Mouse (Mus musculus) heart, adult 8-10 months (tissue): ENCODE measurements around the gene Phlpp1. TPM values are rescaled to one million over a fixed set of nuclear protein-coding genes. Genes with fewer than 3 reads are reported as not detected.
A peak's percentile ranks its signal among the peaks of the same experiment; 100 is the strongest.

Experiments
- DNase-seq: peaks from one replicate; pipeline ENCODE4 v3.0.0; 2022; ENCODE audit warnings: low spot score
- total RNA-seq, 4 experiments: library from RNA; stranded (reverse); gene quantifications; 2 replicates each; pipeline ENCODE4 v1.2.4; 2022

Phlpp1 gene
- total RNA-seq, 4 experiments from 2014 or later: 15.4 to 17.3 (median 16.4) TPM

DNA sequence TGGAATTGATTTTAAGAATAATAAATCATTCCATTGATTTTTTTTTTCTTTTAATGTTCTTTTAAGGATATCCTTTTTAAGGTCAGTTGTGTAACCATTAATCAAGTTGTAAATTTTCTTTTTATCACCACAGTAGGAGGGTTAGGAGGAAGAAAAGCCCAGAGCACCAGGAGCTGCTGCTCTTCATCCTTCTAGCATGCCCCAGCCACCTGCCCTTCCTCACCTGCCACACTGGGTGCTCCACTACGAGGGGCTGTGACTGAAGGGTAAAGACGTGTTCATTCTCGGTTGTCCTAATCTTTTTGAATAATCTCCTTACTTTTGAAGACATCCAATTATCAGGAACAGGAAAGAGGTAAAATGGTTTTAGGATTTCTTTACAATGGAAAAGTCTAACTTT, 22.7 kb downstream of the Phlpp1 start:
- DNase-seq: no peak

DNA sequence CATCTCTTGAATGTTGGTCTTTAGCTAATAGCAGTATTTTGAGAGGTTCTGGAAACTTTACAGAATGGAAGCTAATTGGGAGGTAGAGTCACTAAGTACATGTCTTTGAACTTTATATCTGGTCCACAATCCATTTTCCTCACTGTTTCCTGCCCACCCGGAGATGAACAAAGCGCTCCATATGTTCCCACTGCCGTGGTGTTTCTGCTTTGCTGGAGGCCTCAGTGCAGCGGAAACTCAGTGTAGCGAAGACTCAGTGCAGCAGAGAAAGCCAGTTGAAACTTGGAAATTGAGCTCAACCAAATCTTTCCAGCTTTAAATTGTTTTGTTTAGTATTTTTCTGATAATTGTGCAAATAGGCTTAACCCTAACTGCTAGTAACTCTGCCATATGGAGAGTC, 26.4 kb downstream of the Phlpp1 start:
- no peak for DNase-seq

DNA sequence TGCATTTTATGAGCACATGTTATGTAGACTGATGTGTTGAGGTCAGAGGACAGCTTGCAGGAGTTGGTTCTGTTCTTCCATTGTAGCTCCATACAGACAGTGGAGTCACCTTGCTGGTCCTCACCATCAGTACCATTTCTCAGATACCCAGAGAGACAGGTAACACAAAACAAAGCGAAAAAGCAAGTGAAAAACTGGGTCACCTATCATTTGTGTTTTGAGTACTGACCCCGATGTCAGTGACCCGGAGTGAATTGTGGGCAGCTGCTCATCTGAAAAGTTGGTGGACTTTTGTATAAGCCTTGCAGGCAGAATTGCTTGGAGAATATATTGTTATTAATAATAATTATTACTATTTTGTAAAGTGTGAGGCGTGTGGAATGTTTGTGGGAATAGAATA, 27.6 kb downstream of the Phlpp1 start:
- no peak for DNase-seq

GRCm38 (mm10) chr1:106199686-106200085, 28.1 kb downstream of the Phlpp1 start:
- DNase-seq: peak; percentile 85

- DNase-seq: no peak
These were observed 29.5 kb downstream of the Phlpp1 start for GRCm38 (mm10) chr1:106201025-106201424.

GRCm38 (mm10) chr1:106201929-106202328, 30.4 kb downstream of the Phlpp1 start:
- no peak for DNase-seq

GRCm38 (mm10) chr1:106203942-106204341, 32.4 kb downstream of the Phlpp1 start:
- DNase-seq: no peak

DNA sequence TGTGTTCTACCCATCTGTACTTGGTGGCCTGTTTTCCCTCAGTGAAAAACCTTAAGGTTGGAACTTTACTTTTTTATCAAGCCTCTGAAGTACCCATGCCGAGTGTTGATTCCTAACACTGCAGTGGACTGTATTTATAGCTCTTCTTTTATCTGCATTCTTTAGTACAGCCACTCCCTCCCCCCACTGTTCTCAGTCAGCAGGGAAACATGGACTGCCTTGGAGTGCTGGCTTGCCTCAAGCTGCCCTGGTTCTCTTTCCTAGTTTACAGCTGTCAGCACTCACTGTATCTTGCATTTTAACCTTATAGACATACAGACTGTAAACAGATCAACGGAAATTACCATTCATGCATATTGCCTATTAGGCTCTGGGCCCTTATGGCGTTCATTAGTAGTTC, 32.8 kb downstream of the Phlpp1 start:
- DNase-seq: peak; percentile 65

DNA sequence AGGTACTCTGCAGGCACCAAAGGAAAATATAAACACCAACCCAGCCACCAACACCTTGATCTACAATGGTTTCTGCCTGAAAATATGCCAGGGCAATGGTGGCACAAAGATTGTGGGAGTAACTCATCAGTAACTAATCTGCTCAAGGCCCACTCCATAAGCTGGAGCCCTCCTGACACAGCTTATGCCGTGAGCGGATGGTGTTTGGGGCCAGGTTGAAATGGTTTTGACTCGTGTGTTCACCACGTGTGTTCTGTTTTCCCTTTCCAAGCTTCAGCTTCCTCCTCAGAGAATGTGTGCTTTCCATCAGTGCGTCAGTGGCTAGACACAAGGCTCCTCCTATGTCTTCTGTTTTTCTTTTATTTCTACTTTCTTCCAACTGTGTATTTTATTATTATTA, 37.0 kb downstream of the Phlpp1 start:
- DNase-seq: no peak

DNA sequence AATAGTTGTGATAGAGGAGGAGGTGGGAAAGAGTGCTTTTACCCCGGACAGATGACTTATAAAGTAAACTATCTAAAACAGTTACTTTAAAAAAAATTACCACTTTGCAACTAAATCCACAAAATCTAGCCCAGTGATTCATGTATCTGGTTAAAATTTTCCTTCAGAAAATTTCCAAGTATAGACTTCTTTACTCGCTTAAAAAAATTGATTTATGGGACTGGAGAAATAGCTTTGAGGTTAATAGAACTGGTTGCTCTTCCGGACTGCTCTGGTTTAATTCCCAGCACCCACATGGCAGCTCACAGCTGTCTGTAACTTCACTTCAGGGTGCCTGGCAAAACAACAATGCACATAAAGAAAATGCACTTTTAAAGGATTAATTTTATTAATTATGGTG, 38.9 kb downstream of the Phlpp1 start:
- no peak for DNase-seq

DNA sequence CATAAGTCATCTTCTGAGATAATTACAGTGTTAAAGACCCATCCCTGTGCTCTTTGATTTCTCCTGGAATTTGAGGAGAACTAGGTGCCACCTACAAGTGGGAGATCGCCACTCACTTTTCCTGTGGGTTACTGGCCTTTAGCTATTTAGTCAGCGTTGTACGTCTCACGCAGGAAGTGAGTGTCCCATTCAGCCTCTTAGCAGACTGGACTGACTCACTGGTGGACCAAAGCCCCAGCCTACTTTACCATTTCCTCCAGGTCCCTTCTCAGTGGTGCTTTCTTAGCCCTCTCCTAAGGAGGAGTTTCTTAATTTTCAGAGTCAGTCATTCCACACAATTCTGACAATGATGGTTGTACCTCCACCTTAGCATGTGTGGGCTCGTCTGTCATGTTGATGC, 39.6 kb downstream of the Phlpp1 start:
- DNase-seq: no peak

DNA sequence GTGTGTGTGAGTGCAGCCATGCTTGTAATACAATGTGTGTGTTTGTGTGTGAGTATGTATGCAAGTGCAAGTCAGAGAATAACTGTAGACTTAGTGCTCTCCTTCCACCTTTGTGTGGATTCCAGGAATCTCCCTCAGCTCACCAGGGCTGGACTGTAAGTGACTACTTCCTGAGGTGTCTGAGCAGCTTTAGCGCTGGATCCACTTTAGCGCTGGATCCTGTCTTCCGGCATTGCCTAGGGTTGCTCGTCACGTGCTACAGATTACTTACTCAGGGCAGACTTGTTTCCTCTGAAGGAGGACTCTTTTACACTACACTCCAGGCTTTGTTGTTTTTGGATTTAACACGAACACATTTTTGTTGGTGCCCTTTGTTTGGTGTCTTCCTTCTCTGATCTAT, 48.9 kb downstream of the Phlpp1 start:
- no peak for DNase-seq

DNA sequence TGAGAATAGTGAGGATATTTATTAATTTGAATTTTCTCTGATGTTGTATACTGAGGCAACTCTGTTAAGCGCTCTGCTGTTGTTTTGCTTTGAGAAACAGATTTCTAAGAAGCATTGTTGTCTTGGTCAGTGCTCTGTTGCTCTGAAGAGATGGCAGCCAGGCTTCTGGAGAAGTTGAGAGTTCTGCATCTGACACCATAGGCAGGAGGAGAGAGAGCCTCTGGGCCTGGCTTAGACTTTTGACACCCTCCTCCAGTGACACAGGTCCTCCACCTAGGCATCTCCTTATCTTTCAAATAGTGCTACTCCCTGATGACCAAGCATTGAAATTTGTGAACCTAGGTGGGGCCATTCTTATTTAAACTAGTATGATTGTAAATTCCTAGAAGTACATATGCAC, 49.8 kb downstream of the Phlpp1 start:
- DNase-seq: no peak

DNA sequence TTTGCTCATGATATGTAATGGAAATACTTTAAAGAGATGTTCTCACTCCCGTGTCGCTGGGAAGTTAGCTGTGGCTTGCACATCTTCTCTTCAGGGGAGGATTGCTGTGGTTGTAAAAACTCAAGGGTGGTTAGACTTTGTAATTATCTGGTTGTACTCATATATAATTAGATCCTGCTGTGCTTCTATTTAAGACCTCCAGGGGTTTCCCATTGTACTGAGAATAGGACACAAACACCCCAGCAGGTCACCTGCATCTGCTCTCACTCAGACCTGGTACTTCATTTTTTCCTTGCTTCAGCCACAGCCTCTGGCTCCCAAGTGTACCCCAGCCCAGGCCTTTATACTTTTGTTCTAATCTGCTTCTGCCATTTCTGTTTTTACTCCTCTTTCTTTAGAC, 50.4 kb downstream of the Phlpp1 start:
- DNase-seq: no peak

- DNase-seq: no peak
These were observed 55.1 kb downstream of the Phlpp1 start for GRCm38 (mm10) chr1:106226613-106227012.

- DNase-seq: no peak
These were observed 58.8 kb downstream of the Phlpp1 start for GRCm38 (mm10) chr1:106230313-106230712.

DNA sequence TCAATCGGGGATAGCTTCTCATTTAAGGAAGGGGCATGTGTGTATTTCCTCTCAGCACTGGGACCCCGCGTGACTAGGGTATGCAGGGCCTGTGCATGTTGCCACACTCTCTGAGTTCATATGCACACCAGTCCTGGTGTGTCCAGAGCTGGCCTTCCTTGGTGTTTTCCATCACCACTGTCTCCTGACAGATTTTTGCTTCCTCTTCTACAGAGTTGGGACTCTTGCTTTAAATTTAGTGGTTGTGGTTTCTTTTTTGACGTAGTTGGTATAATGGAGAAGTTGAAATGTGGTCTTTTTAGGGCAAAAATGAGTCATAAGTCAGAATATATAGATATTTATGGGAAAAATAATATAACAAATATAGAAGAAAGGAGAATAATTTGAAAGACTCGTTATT, 59.8 kb downstream of the Phlpp1 start:
- DNase-seq: no peak

GRCm38 (mm10) chr1:106231805-106232459, 60.4 kb downstream of the Phlpp1 start:
- peak; percentile 77 for DNase-seq

GRCm38 (mm10) chr1:106232460-106232850, 60.9 kb downstream of the Phlpp1 start:
- no peak for DNase-seq

DNA sequence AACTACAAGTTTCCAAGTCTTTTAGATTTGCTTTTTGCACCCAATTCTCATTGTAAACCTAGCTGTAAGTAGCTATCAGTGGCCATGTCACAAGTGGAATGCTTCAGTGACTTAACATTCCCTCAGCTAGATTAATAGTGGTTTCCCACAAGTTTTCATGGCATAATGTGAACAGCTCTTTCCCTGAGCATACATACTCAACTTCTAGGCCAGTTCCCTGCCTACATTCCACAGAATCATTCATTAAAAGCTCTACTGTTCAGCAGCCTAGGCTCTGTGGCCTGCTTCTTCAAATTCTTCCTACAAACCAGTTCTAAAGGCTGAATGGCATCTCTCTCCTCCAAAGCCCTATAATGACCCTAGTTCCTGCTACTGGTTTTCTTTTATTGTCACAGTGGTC, 65.4 kb downstream of the Phlpp1 start:
- no peak for DNase-seq

DNA sequence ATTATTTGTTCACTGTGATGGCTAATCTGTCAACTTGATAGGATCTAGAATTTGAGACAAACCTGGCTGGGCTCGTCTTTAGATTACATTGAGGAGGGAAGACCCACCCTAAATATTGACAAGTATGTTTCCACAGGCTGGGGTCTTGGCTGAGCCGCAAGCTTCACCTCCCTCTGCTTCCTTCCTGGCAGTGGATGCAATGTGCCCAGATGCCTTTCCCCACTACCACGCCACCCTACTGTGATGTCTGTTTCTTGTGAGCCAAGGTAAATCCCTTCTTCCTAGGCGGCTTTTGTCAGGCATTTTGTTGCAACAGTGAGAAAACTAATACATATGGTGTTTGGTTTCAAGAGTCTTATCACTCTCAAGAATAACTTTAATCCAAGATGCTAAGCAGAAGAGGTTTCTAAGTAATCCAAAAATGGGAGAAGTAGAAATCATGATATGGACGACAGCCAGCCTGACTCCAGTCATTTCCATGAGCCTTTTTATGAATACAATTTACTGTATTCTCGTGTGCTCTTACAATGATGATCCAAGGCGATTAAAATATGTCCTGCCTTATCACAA, 68.6 kb downstream of the Phlpp1 start:
- no peak for DNase-seq

DNA sequence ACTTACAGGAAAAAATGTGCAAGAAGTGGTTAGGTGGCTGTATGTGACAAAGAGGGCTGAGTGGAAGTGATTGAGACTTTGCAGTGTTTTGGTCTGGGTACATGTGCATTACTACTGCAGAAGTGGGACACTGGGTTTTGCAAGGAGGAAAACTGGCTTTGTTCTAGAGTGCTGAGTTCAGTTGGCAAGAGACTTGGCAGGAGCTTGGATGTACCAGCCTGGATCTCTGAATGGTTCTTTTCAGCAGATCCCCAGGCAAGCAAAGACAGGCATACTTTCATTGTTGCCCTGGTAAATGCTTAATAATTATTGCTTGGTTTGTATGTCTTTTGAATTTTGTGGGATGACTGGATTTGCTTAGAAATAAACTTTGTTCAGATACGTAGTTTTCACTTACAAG, 69.5 kb downstream of the Phlpp1 start:
- DNase-seq: no peak

DNA sequence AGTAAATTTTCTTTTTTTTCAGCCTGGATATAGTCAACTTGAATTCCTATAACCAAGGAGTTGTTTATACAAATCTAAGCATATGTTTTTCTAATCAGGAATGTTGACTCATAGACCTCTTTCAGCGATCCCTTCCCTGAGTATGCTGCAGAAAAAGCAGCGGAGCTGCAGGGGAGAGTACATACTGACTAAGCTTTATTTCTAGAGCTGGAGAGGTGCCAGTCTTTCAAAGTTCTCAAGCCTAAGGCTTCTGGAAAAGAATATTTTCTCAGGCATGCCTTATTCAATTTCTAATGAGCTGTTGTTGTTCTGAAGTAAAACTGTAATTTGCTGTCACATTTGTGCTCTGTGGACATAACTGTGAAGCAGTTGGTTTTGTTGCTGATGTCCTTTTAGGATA, 70.6 kb downstream of the Phlpp1 start:
- DNase-seq: peak; percentile 71

DNA sequence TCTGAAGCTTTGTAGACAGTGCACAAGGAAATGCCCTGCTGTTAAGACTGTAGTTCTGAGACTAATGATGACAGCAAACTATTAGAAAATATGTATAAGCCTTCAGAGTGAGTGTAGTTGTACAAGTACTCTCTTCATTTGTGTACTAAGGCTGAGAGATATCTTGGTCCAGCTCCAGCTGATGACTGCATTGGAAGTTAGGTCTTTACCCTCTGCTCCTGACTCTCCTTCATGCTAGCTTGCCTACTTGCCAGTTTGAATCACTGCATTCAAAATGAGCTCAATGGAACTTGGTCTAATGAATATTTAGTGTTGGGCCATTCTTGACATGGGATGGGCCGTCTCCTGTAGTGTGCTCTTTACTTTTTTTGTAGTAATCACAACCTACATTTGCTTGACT, 71.8 kb downstream of the Phlpp1 start:
- DNase-seq: no peak
